Mouse (Mus musculus) spleen, adult 2 months (tissue): ENCODE data around the gene Snrpf. TPM values are rescaled to one million over a fixed set of nuclear protein-coding genes. Genes with fewer than 3 reads are reported as not detected.

Experiments used
- DNase-seq, 2 experiments: peaks; one replicate each; pipeline versions ENCODE4 v3.0.0 to v3.0.0-alpha.2; 2012 to 2021; ENCODE audit warnings: low spot score in 2 of 2, low read depth in 1 of 2
- H3K27ac ChIP-seq: fragments of 200-500 bp; 2 replicates; pipeline ENCODE4 v1.5.1; 2012; ENCODE audit warnings: low read length, inconsistent platforms; ENCODE audit not compliant: insufficient read depth
- H3K27me3 ChIP-seq: fragments of 200-500 bp; 2 replicates; pipeline ENCODE4 v1.6.1; 2012; ENCODE audit warnings: mild to moderate bottlenecking, moderate library complexity, low read length, inconsistent platforms; ENCODE audit not compliant: control insufficient read depth, insufficient read depth
- H3K36me3 ChIP-seq: fragments of 200-500 bp; 2 replicates; pipeline ENCODE4 v1.6.1; 2012; ENCODE audit warnings: mild to moderate bottlenecking, low read length, inconsistent platforms; ENCODE audit not compliant: control insufficient read depth, insufficient read depth
- H3K4me1 ChIP-seq: fragments of 200-500 bp; 2 replicates; pipeline ENCODE4 v1.6.1; 2011; ENCODE audit warnings: inconsistent platforms; ENCODE audit not compliant: control insufficient read depth, insufficient read depth, insufficient read length
- H3K4me3 ChIP-seq: fragments of 200-500 bp; 2 replicates; pipeline ENCODE4 v1.5.1; 2011; ENCODE audit warnings: mild to moderate bottlenecking, inconsistent platforms; ENCODE audit not compliant: insufficient read depth, insufficient read length; ENCODE audit errors: extremely low read depth
- CTCF ChIP-seq: fragments of 200-500 bp; IDR thresholded peaks from 2 replicates; pipeline ENCODE4 v1.5.1; 2011; ENCODE audit warnings: mild to moderate bottlenecking, inconsistent platforms; ENCODE audit not compliant: insufficient read depth, insufficient read length, insufficient replicate concordance; ENCODE audit errors: extremely low read depth
- POLR2A ChIP-seq: fragments of 200-500 bp; IDR thresholded peaks from 2 replicates; pipeline ENCODE4 v1.6.1; 2011; ENCODE audit warnings: low read depth, low read length, inconsistent platforms
- WGBS: fragments of 180-500 bp; shearing (Covaris S2); methylation state at CpG from one replicate; pipeline ENCODE4 v1.1.7; 2018; 5-methylcytosine and 5-hydroxymethylcytosine counted together
- polyA plus RNA-seq: library from polyadenylated mRNA; depleted of rRNA; stranded (reverse); fragments of >200 nt; gene quantifications from 2 replicates; pipeline ENCODE4 v1.2.3, GENCODE M21; 2012

Snrpf gene
- polyA plus RNA-seq, 1 experiment: 40.8 TPM

DNA sequence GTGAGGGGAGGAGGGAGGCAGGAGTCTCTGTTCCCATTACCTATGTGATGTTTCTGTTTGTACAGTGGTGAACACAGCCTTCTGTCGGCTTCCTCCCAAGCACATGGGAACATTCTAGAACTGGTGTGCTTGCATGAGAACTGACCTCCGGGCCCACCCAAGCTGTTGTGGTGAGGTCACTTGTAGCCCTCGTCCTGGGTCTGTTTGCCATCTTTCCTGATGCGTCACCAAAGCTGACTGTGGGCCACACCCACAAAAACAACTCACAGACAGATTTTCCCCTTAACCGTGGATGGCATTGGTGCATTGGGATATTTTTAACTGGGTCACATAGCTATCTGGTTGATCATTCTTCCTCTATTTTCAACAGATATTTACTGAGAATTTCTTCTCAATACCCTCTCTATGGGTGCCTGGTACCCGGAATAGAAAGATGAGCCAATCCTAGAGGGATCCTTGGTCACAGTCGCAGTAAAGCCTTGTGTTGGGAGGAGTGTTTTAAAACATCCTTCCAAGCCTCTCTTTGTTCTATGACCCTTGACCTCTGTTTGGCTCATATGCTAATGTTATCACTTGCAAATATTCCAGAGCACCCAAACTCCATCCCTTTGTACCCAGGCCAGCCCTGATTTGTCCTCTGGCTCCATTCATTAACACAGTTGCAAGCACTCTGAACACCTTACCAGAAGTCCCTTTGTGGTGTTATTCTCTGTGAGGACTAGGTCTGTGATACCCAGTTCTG lies 31.1 kb upstream of the Snrpf start:
- TF ChIP-seq CTCF: no peak
- TF ChIP-seq POLR2A: no peak
- no peak for DNase-seq
- H3K27me3 ChIP-seq: no peaks in the 10 kb centered on the region
- no peaks in the 10 kb centered on the region for H3K36me3 ChIP-seq
- H3K4me1 ChIP-seq: no peaks in the 10 kb centered on the region
- H3K27ac ChIP-seq: no peak overlapping the region
- 74% methylated on average over 7 of the region's 7 CpGs for WGBS
- no peak overlapping the region for H3K4me3 ChIP-seq

DNA sequence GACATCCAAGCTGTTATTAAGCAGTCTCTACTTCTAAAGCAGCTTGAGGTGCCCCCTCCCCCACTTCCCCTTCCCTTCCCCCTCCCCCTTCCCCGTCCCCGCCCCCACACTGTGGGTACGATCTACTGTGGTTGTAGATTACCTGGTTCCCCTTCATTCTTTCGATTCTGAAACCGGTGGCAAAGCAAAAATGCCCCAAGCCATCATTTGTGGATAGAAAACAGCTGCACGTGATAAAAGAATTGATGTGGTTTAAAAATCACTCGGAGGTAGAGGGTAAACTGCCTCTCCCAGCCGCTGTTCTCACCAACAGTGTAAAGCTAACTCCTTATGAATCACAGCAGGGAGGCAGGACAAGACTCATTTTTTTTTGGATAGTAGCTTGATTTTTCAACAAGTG lies 25.3 kb upstream of the Snrpf start:
- DNase-seq: peak in 1 of 2 experiments; percentile 18
- TF ChIP-seq POLR2A: no peak
- TF ChIP-seq CTCF: no peak
- Histone ChIP-seq H3K27ac (no peak overlapping the region), H3K4me3 (no peak overlapping the region), H3K27me3 (no peaks in the 10 kb centered on the region), H3K4me1 (peaks cover 2% of the 10 kb centered on the region; the same call in 1 of the 2 replicates), H3K36me3 (no peaks in the 10 kb centered on the region)
- WGBS: 5% methylated on average over 8 of the region's 8 CpGs

DNA sequence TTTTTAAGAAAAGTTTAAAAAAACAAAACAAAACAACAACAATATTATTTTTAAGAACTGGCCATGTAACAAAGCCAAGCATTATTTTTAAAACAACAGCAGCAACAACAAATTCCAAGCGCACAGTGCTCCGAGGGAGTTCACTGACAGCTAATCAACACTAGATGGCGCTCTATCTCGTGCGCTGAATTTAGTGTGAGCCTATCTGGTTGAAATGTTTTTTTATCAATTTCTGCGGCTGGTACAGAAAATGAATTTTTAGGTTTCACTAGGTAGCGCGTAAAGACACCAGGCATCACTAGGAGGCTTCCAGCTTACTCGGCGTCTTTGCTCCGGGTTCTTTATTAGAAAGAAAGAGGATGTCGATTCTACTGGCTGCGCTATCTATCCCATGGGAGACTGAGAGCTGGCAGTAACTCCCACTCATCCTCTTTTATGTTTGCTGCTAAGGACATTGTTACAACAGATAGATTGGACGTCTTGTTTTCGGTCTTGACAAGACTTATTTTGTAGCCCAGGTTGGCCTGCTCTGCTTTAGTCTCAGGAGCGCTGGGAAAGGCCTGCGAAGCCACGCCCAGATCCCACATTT lies 22.0 kb upstream of the Snrpf start:
- Histone ChIP-seq H3K4me3 (no peak overlapping the region), H3K27me3 (no peaks in the 10 kb centered on the region), H3K36me3 (no peaks in the 10 kb centered on the region), H3K4me1 (peaks cover 2% of the 10 kb centered on the region; the same call in 1 of the 2 replicates), H3K27ac (no peak overlapping the region)
- 45% methylated on average over 18 of the region's 18 CpGs for WGBS
- DNase-seq: peak in 1 of 2 experiments; percentile 23
- TF ChIP-seq CTCF: peak; percentile 72; the same call in 1 of the 2 replicates
- TF ChIP-seq POLR2A: no peak

DNA sequence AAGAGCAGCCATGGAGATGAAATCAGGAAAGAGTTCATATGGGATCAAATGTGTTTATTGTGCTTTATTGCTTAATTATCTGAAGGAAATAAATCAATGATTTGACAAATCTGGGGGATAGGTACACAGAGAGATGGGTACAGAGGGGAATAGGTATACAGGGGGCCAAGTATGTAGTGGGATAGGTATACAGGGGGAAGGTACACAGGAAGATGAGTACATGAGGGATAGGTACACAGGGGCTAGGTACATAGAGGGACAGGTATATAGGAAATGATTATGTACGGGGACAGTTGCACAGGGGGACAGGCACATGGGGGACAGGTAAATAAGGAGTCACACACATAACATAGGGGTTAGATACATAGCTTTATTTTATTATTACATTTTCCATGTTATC lies 21.4 kb upstream of the Snrpf start:
- H3K27me3 ChIP-seq: no peaks in the 10 kb centered on the region
- H3K4me1 ChIP-seq: peaks cover 2% of the 10 kb centered on the region; the same call in 1 of the 2 replicates
- no peak overlapping the region for H3K4me3 ChIP-seq
- TF ChIP-seq POLR2A (no peak), CTCF (no peak)
- no peak for DNase-seq
- no peaks in the 10 kb centered on the region for H3K36me3 ChIP-seq
- 100% methylated on average over 1 of the region's 1 CpGs for WGBS
- no peak overlapping the region for H3K27ac ChIP-seq

DNA sequence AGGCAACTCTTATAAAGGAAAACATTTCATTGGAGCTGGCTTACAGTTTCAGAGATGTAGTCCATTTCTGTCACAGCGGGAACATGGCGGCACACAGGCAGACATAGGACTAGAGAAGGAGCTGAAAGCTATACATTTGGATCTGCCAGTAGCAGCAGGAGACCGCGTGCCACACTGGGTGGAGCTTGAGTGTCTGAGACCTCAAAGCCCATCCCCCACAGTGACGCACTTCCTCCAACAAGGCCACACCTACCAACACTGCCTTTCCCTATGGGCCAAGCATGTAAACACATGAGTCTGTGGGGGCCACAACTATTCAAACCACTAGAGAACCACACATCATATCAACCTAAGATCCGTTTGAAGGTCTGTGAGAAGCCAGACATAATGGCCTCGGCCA lies 19.7 kb upstream of the Snrpf start:
- Histone ChIP-seq H3K4me3 (no peak overlapping the region), H3K27me3 (no peaks in the 10 kb centered on the region), H3K27ac (no peak overlapping the region), H3K36me3 (no peaks in the 10 kb centered on the region), H3K4me1 (no peaks in the 10 kb centered on the region)
- TF ChIP-seq CTCF (no peak), POLR2A (no peak)
- no peak for DNase-seq
- over 99% methylated on average over 7 of the region's 7 CpGs for WGBS

DNA sequence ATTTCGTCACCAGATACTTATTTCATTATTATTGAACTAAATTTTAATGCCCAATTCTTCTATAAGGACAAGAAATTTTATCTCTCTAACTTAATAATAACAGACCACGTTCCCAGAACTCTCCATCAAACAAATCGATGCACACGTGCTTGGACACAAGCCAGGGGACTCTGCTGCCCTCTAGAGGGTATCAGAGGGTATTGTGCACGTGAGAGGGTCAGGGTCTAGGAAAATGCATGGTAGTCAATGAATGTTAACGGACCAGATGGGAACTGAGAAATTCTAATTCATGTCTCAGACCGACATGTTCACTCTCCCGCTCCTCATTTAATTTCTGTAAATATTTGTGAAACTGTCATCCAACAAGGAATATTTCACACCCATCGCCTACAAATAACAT lies 18.5 kb upstream of the Snrpf start:
- Histone ChIP-seq H3K4me3 (no peak overlapping the region), H3K4me1 (no peaks in the 10 kb centered on the region), H3K27ac (no peak overlapping the region), H3K27me3 (no peaks in the 10 kb centered on the region), H3K36me3 (no peaks in the 10 kb centered on the region)
- TF ChIP-seq CTCF (peak; percentile 62; the same call in 1 of the 2 replicates), POLR2A (no peak)
- peak in 1 of 2 experiments; percentile 12 for DNase-seq
- WGBS: 76% methylated on average over 9 of the region's 9 CpGs

DNA sequence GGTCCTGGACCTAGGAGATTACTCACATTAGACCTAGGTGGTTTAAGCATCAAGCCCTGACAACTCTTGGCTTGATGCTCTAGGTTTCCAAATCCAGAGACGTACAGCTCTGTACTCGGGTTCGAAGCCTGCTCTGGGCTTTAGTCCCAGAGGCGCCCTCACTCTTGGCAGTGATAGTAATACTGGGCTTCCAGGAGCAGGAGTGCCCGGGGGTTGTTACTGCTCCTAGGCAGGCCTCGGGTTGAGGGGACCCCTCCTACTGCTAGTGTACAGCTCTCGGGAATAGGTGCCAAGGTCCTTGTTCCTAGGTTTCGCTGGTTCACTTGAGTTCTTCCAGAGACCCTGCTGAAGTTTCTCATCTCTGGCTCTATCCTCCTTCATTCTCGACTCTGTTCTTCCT lies 16.8 kb upstream of the Snrpf start:
- TF ChIP-seq POLR2A: no peak
- no peak for TF ChIP-seq CTCF

More for the DNA sequence above, 16.8 kb upstream of the Snrpf start:
- no peak for DNase-seq
- Histone ChIP-seq H3K27me3 (no peaks in the 10 kb centered on the region), H3K27ac (no peak overlapping the region), H3K4me1 (no peaks in the 10 kb centered on the region), H3K36me3 (no peaks in the 10 kb centered on the region), H3K4me3 (no peak overlapping the region)
- WGBS: 89% methylated on average over 9 of the region's 9 CpGs
